Mouse (Mus musculus) intestine, embryonic 15.5 days (tissue): ENCODE measurements around the gene Rab25. TPM values are rescaled to one million over a fixed set of nuclear protein-coding genes. Genes with fewer than 3 reads are reported as not detected.

Experiments used
- ATAC-seq: fragments of 200-750 bp; cut with Nextera tagmentation; 2 replicates; pipeline ENCODE4 v1.8.0; 2017; ENCODE audit warnings: moderate TSS enrichment, moderate library complexity
- H3K27ac ChIP-seq: fragments of 300-500 bp; sonication (generic); 2 replicates; pipeline ENCODE4 v1.5.1; 2015; ENCODE audit warnings: mild to moderate bottlenecking, inconsistent platforms
- H3K27me3 ChIP-seq: fragments of 300-500 bp; sonication (generic); replicated peaks from 2 replicates; pipeline ENCODE4 v1.6.1; 2015; ENCODE audit warnings: inconsistent platforms
- H3K36me3 ChIP-seq: fragments of 300-500 bp; sonication (generic); 2 replicates; pipeline ENCODE4 v1.6.1; 2015; ENCODE audit warnings: inconsistent platforms
- H3K4me1 ChIP-seq: fragments of 300-500 bp; sonication (generic); replicated peaks from 2 replicates; pipeline ENCODE4 v1.6.1; 2015; ENCODE audit warnings: inconsistent platforms
- H3K4me2 ChIP-seq: fragments of 300-500 bp; sonication (generic); replicated peaks from 2 replicates; pipeline ENCODE4 v1.6.1; 2015; ENCODE audit warnings: mild to moderate bottlenecking, inconsistent platforms
- H3K4me3 ChIP-seq: fragments of 300-500 bp; sonication (generic); replicated peaks from 2 replicates; pipeline ENCODE4 v1.5.1; 2015; ENCODE audit warnings: inconsistent platforms
- H3K9ac ChIP-seq: fragments of 300-500 bp; sonication (generic); 2 replicates; pipeline ENCODE4 v1.6.1; 2015; ENCODE audit warnings: inconsistent platforms
- H3K9me3 ChIP-seq: fragments of 300-500 bp; sonication (generic); 2 replicates; pipeline ENCODE4 v1.6.1; 2016; ENCODE audit warnings: inconsistent platforms
- WGBS: fragments of 180-500 bp; shearing (Covaris S2); methylation state at CpG from one replicate; pipeline ENCODE4 v1.1.7; 2015; 5-methylcytosine and 5-hydroxymethylcytosine counted together
- polyA plus RNA-seq: library from polyadenylated mRNA; unstranded; fragments of >200 nt; fragmentation: Nextera tagmentation; extraction: Ambion mirVana; gene quantifications from 2 replicates; pipeline ENCODE4 v1.2.1, GENCODE M21; 2015

Rab25 gene
- polyA plus RNA-seq, 1 experiment from 2014 or later, result 75.2 TPM

DNA sequence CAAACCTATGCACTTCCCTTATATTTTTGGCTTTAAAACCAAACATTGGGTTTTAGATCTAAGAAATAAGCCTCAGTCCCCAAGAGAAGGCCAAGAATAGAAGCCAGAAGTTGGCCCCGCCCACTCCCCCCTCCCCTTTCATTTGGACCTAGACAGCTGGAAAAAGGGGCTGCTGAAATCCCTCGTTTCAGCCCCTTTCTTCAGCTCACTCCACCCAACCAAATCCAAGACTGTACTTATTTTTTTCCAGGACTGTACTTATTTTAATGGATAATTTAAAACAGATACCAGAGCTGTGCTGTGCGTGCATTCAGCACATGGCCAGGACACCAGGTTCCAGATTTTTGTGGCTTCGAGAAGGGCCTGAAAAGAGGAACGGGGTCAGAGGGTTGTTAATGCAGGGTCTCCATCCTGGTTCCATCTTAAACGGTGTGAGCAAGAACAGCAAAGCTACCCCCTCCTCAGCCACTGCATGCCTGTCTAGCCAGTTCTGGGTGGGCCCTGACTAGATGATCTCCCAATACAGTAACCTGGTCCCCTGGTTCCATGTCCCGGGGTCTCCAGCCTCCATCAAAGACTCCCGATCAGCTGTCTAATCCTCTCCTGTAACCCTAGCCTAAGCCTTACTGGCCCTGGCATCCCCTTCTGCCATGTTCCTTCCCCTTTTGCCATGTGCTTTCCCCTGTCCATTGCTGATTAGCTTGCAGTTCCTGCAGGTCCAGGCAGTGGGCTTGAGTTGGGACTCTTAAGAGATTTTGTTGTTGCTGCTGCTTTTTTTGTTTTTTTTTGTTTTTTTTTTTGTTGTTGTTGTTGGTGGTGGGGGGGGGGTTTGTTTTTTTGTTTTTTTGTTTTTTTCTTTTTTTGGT is 44.0 kb downstream of the Rab25 start:
- Histone ChIP-seq H3K9ac (no peak overlapping the region), H3K4me1 (peaks cover 32% of the 10 kb centered on the region), H3K9me3 (no peaks in the 10 kb centered on the region), H3K4me2 (peak overlapping the region; percentile 100), H3K36me3 (no peaks in the 10 kb centered on the region), H3K27ac (peak overlapping the region; percentile 66), H3K4me3 (no peak overlapping the region), H3K27me3 (0 out of 2 replicates have a peak, but pooled peaks cover 2% of the 10 kb centered on the region)
- ATAC-seq, result no peak
- 47% methylated on average over 8 of the region's 8 CpGs for WGBS

GRCm38 (mm10) chr3:88503505-88503863 is 44.6 kb downstream of the Rab25 start:
- Histone ChIP-seq H3K9ac (no peak overlapping the region), H3K4me2 (peak overlapping the region; percentile 100), H3K27me3 (0 out of 2 replicates have a peak, but pooled peaks cover 2% of the 10 kb centered on the region), H3K27ac (peak overlapping the region; percentile 66), H3K4me3 (peak overlapping the region; percentile 80), H3K9me3 (no peaks in the 10 kb centered on the region), H3K4me1 (peaks cover 32% of the 10 kb centered on the region), H3K36me3 (no peaks in the 10 kb centered on the region)
- 28% methylated on average over 4 of the region's 4 CpGs for WGBS
- ATAC-seq, result peak; percentile 32

GRCm38 (mm10) chr3:88502641-88503504 is 45.2 kb downstream of the Rab25 start:
- peak overlapping the region; percentile 88 for H3K9ac ChIP-seq
- no peaks in the 10 kb centered on the region for H3K36me3 ChIP-seq
- H3K4me3 ChIP-seq, result peak overlapping the region; percentile 80
- H3K4me1 ChIP-seq, result peaks cover 32% of the 10 kb centered on the region
- peak; percentile 93 for ATAC-seq
- H3K4me2 ChIP-seq, result peak overlapping the region; percentile 100
- under 1% methylated on average over 55 of the region's 55 CpGs for WGBS
- 0 out of 2 replicates have a peak, but pooled peaks cover 2% of the 10 kb centered on the region for H3K27me3 ChIP-seq
- no peaks in the 10 kb centered on the region for H3K9me3 ChIP-seq
- H3K27ac ChIP-seq, result peak overlapping the region; percentile 87

- H3K9me3 ChIP-seq, result no peaks in the 10 kb centered on the region
- 0 out of 2 replicates have a peak, but pooled peaks have one; percentile 9 for ATAC-seq
- peak overlapping the region; percentile 87 for H3K27ac ChIP-seq
- 0 out of 2 replicates have a peak, but pooled peaks cover under 1% of the 10 kb centered on the region for H3K27me3 ChIP-seq
- peak overlapping the region; percentile 100 for H3K4me2 ChIP-seq
- H3K4me3 ChIP-seq, result peak overlapping the region; percentile 80
- peaks cover 32% of the 10 kb centered on the region for H3K4me1 ChIP-seq
- H3K9ac ChIP-seq, result peak overlapping the region; percentile 88
- H3K36me3 ChIP-seq, result no peaks in the 10 kb centered on the region
- 12% methylated on average over 11 of the region's 11 CpGs for WGBS
Observed at GRCm38 (mm10) chr3:88502031-88502571, 46.0 kb downstream of the Rab25 start.

- Histone ChIP-seq H3K4me2 (peak overlapping the region; percentile 100), H3K9me3 (no peaks in the 10 kb centered on the region), H3K4me1 (peaks cover 35% of the 10 kb centered on the region), H3K9ac (peak overlapping the region; percentile 88), H3K27ac (peak overlapping the region; percentile 87), H3K4me3 (peak overlapping the region; percentile 80), H3K27me3 (no peaks in the 10 kb centered on the region), H3K36me3 (no peaks in the 10 kb centered on the region)
- no peak for ATAC-seq
- 52% methylated on average over 6 of the region's 6 CpGs for WGBS
Observed at GRCm38 (mm10) chr3:88501366-88502030, 46.6 kb downstream of the Rab25 start.

GRCm38 (mm10) chr3:88500655-88501365 is 47.3 kb downstream of the Rab25 start:
- peaks cover 40% of the 10 kb centered on the region for H3K4me1 ChIP-seq
- no peaks in the 10 kb centered on the region for H3K27me3 ChIP-seq
- H3K9ac ChIP-seq, result 0 out of 2 replicates have a peak overlapping the region, but pooled peaks have one; percentile 17
- no peak for ATAC-seq
- H3K36me3 ChIP-seq, result no peaks in the 10 kb centered on the region
- peak overlapping the region; percentile 100 for H3K4me2 ChIP-seq
- no peak overlapping the region for H3K27ac ChIP-seq
- peak overlapping the region; percentile 11; the same call in 1 of the 2 replicates for H3K4me3 ChIP-seq
- no peaks in the 10 kb centered on the region for H3K9me3 ChIP-seq
- 45% methylated on average over 4 of the region's 4 CpGs for WGBS

- 0 out of 2 replicates have a peak overlapping the region, but pooled peaks have one; percentile 100 for H3K4me2 ChIP-seq
- 74% methylated on average over 7 of the region's 7 CpGs for WGBS
- no peak overlapping the region for H3K9ac ChIP-seq
- no peak overlapping the region for H3K4me3 ChIP-seq
- no peaks in the 10 kb centered on the region for H3K9me3 ChIP-seq
- no peaks in the 10 kb centered on the region for H3K36me3 ChIP-seq
- no peak for ATAC-seq
- no peak overlapping the region for H3K27ac ChIP-seq
- H3K27me3 ChIP-seq, result no peaks in the 10 kb centered on the region
- peaks cover 47% of the 10 kb centered on the region for H3K4me1 ChIP-seq
Observed at GRCm38 (mm10) chr3:88500087-88500486, 48.0 kb downstream of the Rab25 start.

DNA sequence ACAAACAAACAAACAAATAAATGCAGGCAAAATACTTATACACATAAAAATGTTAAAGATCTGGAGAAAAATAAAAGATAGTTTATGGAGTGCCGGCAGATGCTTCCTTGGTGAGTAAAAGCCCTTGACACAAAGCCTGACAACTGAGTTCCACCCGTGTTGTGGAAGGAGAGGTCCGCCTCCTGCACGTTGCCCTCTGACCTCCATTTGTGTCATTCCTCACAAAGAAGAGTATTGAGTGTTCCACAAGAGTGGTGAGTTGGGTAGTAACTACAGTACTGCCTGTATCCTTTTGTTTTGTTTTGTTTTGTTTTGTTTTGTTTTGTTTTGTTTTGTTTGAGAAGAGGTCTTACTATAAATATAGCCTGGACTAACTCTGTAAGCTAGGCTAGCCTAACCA is 48.5 kb downstream of the Rab25 start:
- H3K4me3 ChIP-seq, result no peak overlapping the region
- no peaks in the 10 kb centered on the region for H3K27me3 ChIP-seq
- H3K27ac ChIP-seq, result no peak overlapping the region
- no peak for ATAC-seq
- H3K4me1 ChIP-seq, result peaks cover 52% of the 10 kb centered on the region
- no peaks in the 10 kb centered on the region for H3K36me3 ChIP-seq
- WGBS, result 81% methylated on average over 4 of the region's 4 CpGs
- H3K4me2 ChIP-seq, result no peak overlapping the region
- no peak overlapping the region for H3K9ac ChIP-seq
- H3K9me3 ChIP-seq, result no peaks in the 10 kb centered on the region

- Histone ChIP-seq H3K27me3 (no peaks in the 10 kb centered on the region), H3K27ac (peak overlapping the region; percentile 61; the same call in 1 of the 2 replicates), H3K4me1 (peaks cover 52% of the 10 kb centered on the region), H3K9me3 (no peaks in the 10 kb centered on the region), H3K9ac (no peak overlapping the region), H3K36me3 (no peaks in the 10 kb centered on the region), H3K4me3 (no peak overlapping the region), H3K4me2 (0 out of 2 replicates have a peak overlapping the region, but pooled peaks have one; percentile 22)
- no peak for ATAC-seq
- WGBS, result 73% methylated on average over 10 of the region's 10 CpGs
Observed at GRCm38 (mm10) chr3:88495741-88496415, 52.2 kb downstream of the Rab25 start.

DNA sequence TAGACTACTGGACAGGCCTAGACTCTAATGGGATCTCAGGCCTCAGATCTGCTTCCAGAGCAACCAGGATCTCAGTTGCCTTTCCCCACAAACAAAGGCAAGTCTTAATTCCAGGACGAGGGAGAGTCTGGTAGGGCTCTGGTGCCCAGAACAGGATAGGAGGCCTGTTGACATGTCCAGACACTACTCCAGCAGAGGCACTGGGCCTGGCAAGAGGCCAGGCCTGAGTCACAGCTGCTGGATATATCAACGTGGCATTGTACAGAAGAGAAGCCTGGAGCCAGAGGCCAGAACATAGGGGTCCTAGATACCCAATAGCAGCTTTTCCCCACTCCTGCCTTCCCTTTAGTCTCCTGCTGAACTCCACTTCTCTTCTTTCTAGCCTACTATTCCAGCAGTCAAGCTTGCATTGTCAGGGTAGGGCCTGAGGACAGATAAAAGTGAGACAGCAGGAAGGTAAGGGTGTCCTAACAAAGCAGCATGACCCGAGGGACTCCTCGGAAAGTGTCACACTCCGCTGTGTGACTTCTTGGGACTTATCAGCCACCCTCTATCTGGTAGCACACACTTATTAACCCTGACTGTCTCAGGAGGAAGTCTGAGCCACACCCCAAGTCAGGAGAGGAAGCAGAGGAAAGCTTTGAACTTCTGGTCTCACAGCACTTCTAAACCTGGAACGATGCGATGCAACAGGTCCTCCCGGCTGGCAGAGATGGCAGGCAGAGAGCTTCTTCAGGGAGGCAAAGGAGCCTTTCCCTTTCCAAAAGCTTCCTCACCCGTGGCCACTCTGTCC is 53.1 kb downstream of the Rab25 start:
- H3K27me3 ChIP-seq, result no peaks in the 10 kb centered on the region
- H3K27ac ChIP-seq, result peak overlapping the region; percentile 61
- H3K4me3 ChIP-seq, result no peak overlapping the region
- H3K9ac ChIP-seq, result no peak overlapping the region
- H3K4me2 ChIP-seq, result no peak overlapping the region
- H3K4me1 ChIP-seq, result peaks cover 50% of the 10 kb centered on the region
- no peak for ATAC-seq
- 47% methylated on average over 9 of the region's 9 CpGs for WGBS
- H3K9me3 ChIP-seq, result no peaks in the 10 kb centered on the region
- H3K36me3 ChIP-seq, result no peaks in the 10 kb centered on the region
